Mouse (Mus musculus): ENCODE data around the gene Catsper4. TPM values are rescaled to one million over a fixed set of nuclear protein-coding genes. Genes with fewer than 3 reads are reported as not detected.

Catsper4 gene
- polyA plus RNA-seq, 1 experiment: not detected

- H3K27me3 ChIP-seq (ENCODE audit: control insufficient read depth): no peaks in the 10 kb centered on the region
- H3K9me3 ChIP-seq (ENCODE audit: control insufficient read depth, low read length): no peaks in the 10 kb centered on the region
- no peak overlapping the region for H3K4me3 ChIP-seq (replicated peaks)
- H3K4me1 ChIP-seq (ENCODE audit: control insufficient read depth): no peaks in the 10 kb centered on the region
- TF ChIP-seq GATA1 (IDR thresholded peaks at IDR 0.05; ENCODE audit: low read length) (no peak), TAL1 (IDR thresholded peaks at IDR 0.05; ENCODE audit: low read length) (no peak)
- H3K36me3 ChIP-seq (ENCODE audit: control insufficient read depth): no peaks in the 10 kb centered on the region
Observed at GRCm38 (mm10) chr4:134203340-134203896, 23.8 kb downstream of the Catsper4 start.

- H3K36me3 ChIP-seq (ENCODE audit: control insufficient read depth): no peaks in the 10 kb centered on the region
- H3K4me1 ChIP-seq (ENCODE audit: control insufficient read depth): no peaks in the 10 kb centered on the region
- no peak within 1 kb of the TSS for H3K4me3 ChIP-seq (replicated peaks)
- TF ChIP-seq TAL1 (IDR thresholded peaks at IDR 0.05; ENCODE audit: low read length) (no peak), GATA1 (IDR thresholded peaks at IDR 0.05; ENCODE audit: low read length) (no peak)
- no peaks in the 10 kb centered on the region for H3K27me3 ChIP-seq (ENCODE audit: control insufficient read depth)
- no peaks in the 10 kb centered on the region for H3K9me3 ChIP-seq (ENCODE audit: control insufficient read depth, low read length)
Observed at GRCm38 (mm10) chr4:134202904-134203303, 24.3 kb downstream of the Catsper4 start, which contains the start of gene Gm7534. Gene Gm7534 (minus strand): TSS chr4:134203004.

- no peak overlapping the region for H3K4me3 ChIP-seq (replicated peaks)
Observed at GRCm38 (mm10) chr4:134199371-134199770, 27.8 kb downstream of the Catsper4 start.

GRCm38 (mm10) chr4:134186268-134186667 lies 40.9 kb downstream of the Catsper4 start:
- peaks cover 21% of the 10 kb centered on the region for H3K36me3 ChIP-seq (ENCODE audit: control insufficient read depth)
- no peaks in the 10 kb centered on the region for H3K9me3 ChIP-seq (ENCODE audit: control insufficient read depth, low read length)
- H3K4me3 ChIP-seq (replicated peaks): peak overlapping the region; percentile 80
- TF ChIP-seq TAL1 (IDR thresholded peaks at IDR 0.05; ENCODE audit: low read length) (no peak), GATA1 (IDR thresholded peaks at IDR 0.05; ENCODE audit: low read length) (no peak)
- H3K27me3 ChIP-seq (ENCODE audit: control insufficient read depth): no peaks in the 10 kb centered on the region
- H3K4me1 ChIP-seq (ENCODE audit: control insufficient read depth): peaks cover 39% of the 10 kb centered on the region

More at GRCm38 (mm10) chr4:134199371-134199770, 27.8 kb downstream of the Catsper4 start:
- H3K4me1 ChIP-seq (ENCODE audit: control insufficient read depth): no peaks in the 10 kb centered on the region
- no peaks in the 10 kb centered on the region for H3K9me3 ChIP-seq (ENCODE audit: control insufficient read depth, low read length)
- no peaks in the 10 kb centered on the region for H3K27me3 ChIP-seq (ENCODE audit: control insufficient read depth)
- TF ChIP-seq TAL1 (IDR thresholded peaks at IDR 0.05; ENCODE audit: low read length) (no peak), GATA1 (IDR thresholded peaks at IDR 0.05; ENCODE audit: low read length) (no peak)
- H3K36me3 ChIP-seq (ENCODE audit: control insufficient read depth): no peaks in the 10 kb centered on the region

GRCm38 (mm10) chr4:134185569-134185968 lies 41.6 kb downstream of the Catsper4 start:
- Histone ChIP-seq H3K9me3 (ENCODE audit: control insufficient read depth, low read length) (no peaks in the 10 kb centered on the region), H3K36me3 (ENCODE audit: control insufficient read depth) (peaks cover 28% of the 10 kb centered on the region), H3K4me1 (ENCODE audit: control insufficient read depth) (peaks cover 46% of the 10 kb centered on the region), H3K4me3 (replicated peaks) (peak overlapping the region; percentile 80), H3K27me3 (ENCODE audit: control insufficient read depth) (no peaks in the 10 kb centered on the region)
- TF ChIP-seq TAL1 (IDR thresholded peaks at IDR 0.05; ENCODE audit: low read length): no peak
- no peak for TF ChIP-seq GATA1 (IDR thresholded peaks at IDR 0.05; ENCODE audit: low read length)

- no peak for TF ChIP-seq TAL1 (IDR thresholded peaks at IDR 0.05; ENCODE audit: low read length)
- no peak for TF ChIP-seq GATA1 (IDR thresholded peaks at IDR 0.05; ENCODE audit: low read length)
- peaks cover 48% of the 10 kb centered on the region for H3K4me1 ChIP-seq (ENCODE audit: control insufficient read depth)
Observed at GRCm38 (mm10) chr4:134183711-134184110, 43.5 kb downstream of the Catsper4 start.

GRCm38 (mm10) chr4:134181825-134182224 lies 45.4 kb downstream of the Catsper4 start:
- peaks cover 40% of the 10 kb centered on the region for H3K4me1 ChIP-seq (ENCODE audit: control insufficient read depth)
- H3K4me3 ChIP-seq (replicated peaks): no peak overlapping the region
- H3K9me3 ChIP-seq (ENCODE audit: control insufficient read depth, low read length): no peaks in the 10 kb centered on the region
- TF ChIP-seq GATA1 (IDR thresholded peaks at IDR 0.05; ENCODE audit: low read length): no peak
- no peak for TF ChIP-seq TAL1 (IDR thresholded peaks at IDR 0.05; ENCODE audit: low read length)
- no peaks in the 10 kb centered on the region for H3K27me3 ChIP-seq (ENCODE audit: control insufficient read depth)
- H3K36me3 ChIP-seq (ENCODE audit: control insufficient read depth): peaks cover 42% of the 10 kb centered on the region

More at GRCm38 (mm10) chr4:134183711-134184110, 43.5 kb downstream of the Catsper4 start:
- Histone ChIP-seq H3K4me3 (replicated peaks) (no peak overlapping the region), H3K27me3 (ENCODE audit: control insufficient read depth) (no peaks in the 10 kb centered on the region), H3K36me3 (ENCODE audit: control insufficient read depth) (peaks cover 39% of the 10 kb centered on the region), H3K9me3 (ENCODE audit: control insufficient read depth, low read length) (no peaks in the 10 kb centered on the region)

- peaks cover 36% of the 10 kb centered on the region for H3K4me1 ChIP-seq (ENCODE audit: control insufficient read depth)
Observed at GRCm38 (mm10) chr4:134181112-134181511, 46.1 kb downstream of the Catsper4 start.

GRCm38 (mm10) chr4:134172391-134172790 lies 54.8 kb downstream of the Catsper4 start:
- no peaks in the 10 kb centered on the region for H3K9me3 ChIP-seq (ENCODE audit: control insufficient read depth, low read length)
- H3K4me3 ChIP-seq (replicated peaks): no peak overlapping the region
- peaks cover 41% of the 10 kb centered on the region for H3K36me3 ChIP-seq (ENCODE audit: control insufficient read depth)
- H3K4me1 ChIP-seq (ENCODE audit: control insufficient read depth): no peaks in the 10 kb centered on the region
- TF ChIP-seq TAL1 (IDR thresholded peaks at IDR 0.05; ENCODE audit: low read length) (no peak), GATA1 (IDR thresholded peaks at IDR 0.05; ENCODE audit: low read length) (no peak)
- no peaks in the 10 kb centered on the region for H3K27me3 ChIP-seq (ENCODE audit: control insufficient read depth)

More at GRCm38 (mm10) chr4:134181112-134181511, 46.1 kb downstream of the Catsper4 start:
- Histone ChIP-seq H3K27me3 (ENCODE audit: control insufficient read depth) (no peaks in the 10 kb centered on the region), H3K4me3 (replicated peaks) (no peak overlapping the region), H3K36me3 (ENCODE audit: control insufficient read depth) (peaks cover 49% of the 10 kb centered on the region), H3K9me3 (ENCODE audit: control insufficient read depth, low read length) (no peaks in the 10 kb centered on the region)
- TF ChIP-seq TAL1 (IDR thresholded peaks at IDR 0.05; ENCODE audit: low read length) (no peak), GATA1 (IDR thresholded peaks at IDR 0.05; ENCODE audit: low read length) (no peak)
